14 mouse cellular contexts compared by ENCODE assay signal in the genomic region with DNA sequence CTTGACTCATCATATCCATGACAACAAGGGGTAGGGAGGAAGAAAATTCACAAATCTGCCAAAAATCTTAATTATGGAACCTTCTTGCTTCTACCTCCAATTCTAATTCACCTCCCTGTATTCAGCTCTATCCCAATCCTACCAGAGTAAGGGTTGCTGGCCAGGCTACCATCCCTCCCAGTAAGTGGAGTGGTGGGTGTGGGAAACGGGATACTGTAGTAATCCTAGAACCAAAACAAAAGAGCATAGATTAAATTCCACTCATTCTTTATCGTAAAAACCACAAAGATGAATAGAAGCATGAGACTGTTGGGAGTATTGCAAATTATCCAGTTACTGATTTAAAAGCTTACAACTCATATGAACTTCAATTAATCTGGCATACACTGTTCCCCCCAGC.
"Had no signal": no experiment of that assay in that cellular context is flagged by ENCODE, and none has a peak within 500 bp of the region (broad histone marks: within the 10 kb centered on the region; RNA-seq: fewer than 3 reads in every experiment).

No protein-coding gene starts in this region.

- DNase-seq: gastrocnemius, postnatal 14 days; gastrocnemius, postnatal 36 days; heart, adult 11 months; heart, adult 2 months; heart, postnatal 14 days; heart, postnatal 36 days; kidney, adult 11 months; kidney, adult 2 months; kidney, adult 9 months; kidney, postnatal 14 days; kidney, postnatal 36 days; layer of hippocampus, adult 9-11 months; layer of hippocampus, postnatal 36 days; left cerebral cortex, postnatal 4 days had no signal
